Mouse (Mus musculus) heart, embryonic 14.5 days (tissue): ENCODE measurements at regions not wholly inside any gene's neighbourhood (a gene's known extent, or its start where the extent isn't known, plus 50 kb on each side); places are given as distances from the start of the nearest gene placed in this dataset.

Experiments used
- ATAC-seq: fragments of 200-750 bp; cut with Nextera tagmentation; 2 replicates; pipeline ENCODE4 v1.8.0; 2017; ENCODE audit warnings: low read depth, moderate TSS enrichment; ENCODE audit not compliant: insufficient number of reproducible peaks, insufficient read depth, low FRiP score
- H3K27ac ChIP-seq, 2 experiments: fragments of 200-500 bp in 1 of 2; fragments of 300-500 bp in 1 of 2; sonication (generic) in 1 of 2; replicated peaks in 1 of 2; 2 replicates each; pipeline ENCODE4 v1.5.1; 2012 to 2014; ENCODE audit warnings: low read depth in 2 of 2, low read length in 2 of 2, control low read depth in 1 of 2, mild to moderate bottlenecking in 1 of 2, mixed read lengths in 1 of 2; ENCODE audit not compliant: control insufficient read depth in 1 of 2, insufficient read depth in 1 of 2
- H3K27me3 ChIP-seq: fragments of 300-500 bp; sonication (generic); 2 replicates; pipeline ENCODE4 v1.6.1; 2014; ENCODE audit warnings: mild to moderate bottlenecking, low read length, control low read depth; ENCODE audit not compliant: control insufficient read depth, insufficient read depth
- H3K36me3 ChIP-seq: fragments of 300-500 bp; sonication (generic); 2 replicates; pipeline ENCODE4 v1.6.1; 2014; ENCODE audit warnings: mild to moderate bottlenecking, control low read depth, low read length, mixed read lengths; ENCODE audit not compliant: control insufficient read depth, insufficient read depth
- H3K4me1 ChIP-seq, 2 experiments: fragments of 200-500 bp in 1 of 2; fragments of 300-500 bp in 1 of 2; sonication (generic) in 1 of 2; 2 replicates each; pipeline ENCODE4 v1.6.1; 2012 to 2014; ENCODE audit warnings: low read length in 2 of 2, control low read depth in 1 of 2, mixed read lengths in 1 of 2; ENCODE audit not compliant: control insufficient read depth in 2 of 2, insufficient read depth in 2 of 2
- H3K4me2 ChIP-seq: fragments of 300-500 bp; sonication (generic); 2 replicates; pipeline ENCODE4 v1.6.1; 2014; ENCODE audit warnings: mild to moderate bottlenecking, low read length
- H3K4me3 ChIP-seq, 2 experiments: fragments of 200-500 bp in 1 of 2; fragments of 300-500 bp in 1 of 2; sonication (generic) in 1 of 2; 2 replicates each; pipeline ENCODE4 v1.5.1; 2012 to 2014; ENCODE audit warnings: low read length in 2 of 2, mild to moderate bottlenecking in 2 of 2, control low read depth in 1 of 2, low read depth in 1 of 2, moderate library complexity in 1 of 2; ENCODE audit not compliant: control insufficient read depth in 1 of 2, insufficient read depth in 1 of 2
- H3K9ac ChIP-seq: fragments of 300-500 bp; sonication (generic); 2 replicates; pipeline ENCODE4 v1.6.1; 2014; ENCODE audit warnings: mild to moderate bottlenecking, low read length
- H3K9me3 ChIP-seq: fragments of 300-500 bp; sonication (generic); 2 replicates; pipeline ENCODE4 v1.6.1; 2016; ENCODE audit warnings: low read length, control low read depth; ENCODE audit not compliant: control insufficient read depth
- WGBS: fragments of 180-500 bp; shearing (Covaris S2); extraction: QIAGEN DNeasy Blood & Tissue Kit; methylation state at CpG from one replicate; pipeline ENCODE4 v1.1.7; 2014; 5-methylcytosine and 5-hydroxymethylcytosine counted together

GRCm38 (mm10) chr13:83154626-83155124 is 349.2 kb upstream of the Mef2c start:
- Histone ChIP-seq H3K4me2 (no peak overlapping the region), H3K4me1 (no peaks in the 10 kb centered on the region), H3K9me3 (no peaks in the 10 kb centered on the region), H3K9ac (no peak overlapping the region), H3K27ac (no peak overlapping the region), H3K27me3 (no peaks in the 10 kb centered on the region), H3K36me3 (no peaks in the 10 kb centered on the region), H3K4me3 (no peak overlapping the region)
- no peak for ATAC-seq
- WGBS = 59% methylated on average over 1 of the region's 1 CpGs

GRCm38 (mm10) chr13:83159969-83160368 is 343.9 kb upstream of the Mef2c start:
- Histone ChIP-seq H3K27me3 (no peaks in the 10 kb centered on the region), H3K9me3 (no peaks in the 10 kb centered on the region), H3K27ac (no peak overlapping the region)

GRCm38 (mm10) chr13:83162761-83163160 is 341.1 kb upstream of the Mef2c start:
- WGBS = 87% methylated on average over 4 of the region's 4 CpGs
- no peaks in the 10 kb centered on the region for H3K4me1 ChIP-seq
- no peak overlapping the region for H3K4me2 ChIP-seq
- no peaks in the 10 kb centered on the region for H3K9me3 ChIP-seq
- no peak for ATAC-seq
- no peaks in the 10 kb centered on the region for H3K36me3 ChIP-seq
- H3K4me3 ChIP-seq = no peak overlapping the region
- H3K27me3 ChIP-seq = no peaks in the 10 kb centered on the region
- H3K9ac ChIP-seq = no peak overlapping the region
- H3K27ac ChIP-seq = no peak overlapping the region

More at GRCm38 (mm10) chr13:83159969-83160368, 343.9 kb upstream of the Mef2c start:
- no peak overlapping the region for H3K9ac ChIP-seq
- ATAC-seq = no peak
- WGBS = 57% methylated on average over 2 of the region's 2 CpGs
- no peak overlapping the region for H3K4me3 ChIP-seq
- no peaks in the 10 kb centered on the region for H3K4me1 ChIP-seq
- no peaks in the 10 kb centered on the region for H3K36me3 ChIP-seq
- no peak overlapping the region for H3K4me2 ChIP-seq

GRCm38 (mm10) chr13:83175086-83175485 is 328.7 kb upstream of the Mef2c start:
- H3K27me3 ChIP-seq = no peaks in the 10 kb centered on the region
- no peaks in the 10 kb centered on the region for H3K9me3 ChIP-seq
- H3K27ac ChIP-seq = no peak overlapping the region
- H3K4me1 ChIP-seq = no peaks in the 10 kb centered on the region
- WGBS = 68% methylated on average over 2 of the region's 2 CpGs
- no peaks in the 10 kb centered on the region for H3K36me3 ChIP-seq
- no peak overlapping the region for H3K4me3 ChIP-seq
- H3K4me2 ChIP-seq = no peak overlapping the region
- ATAC-seq = no peak
- H3K9ac ChIP-seq = no peak overlapping the region

- no peak for ATAC-seq
- no peaks in the 10 kb centered on the region for H3K36me3 ChIP-seq
- H3K4me3 ChIP-seq = no peak overlapping the region
- 0 out of 2 replicates have a peak, but pooled peaks cover 2% of the 10 kb centered on the region for H3K9me3 ChIP-seq
- no peaks in the 10 kb centered on the region for H3K27me3 ChIP-seq
- H3K9ac ChIP-seq = no peak overlapping the region
- no peaks in the 10 kb centered on the region for H3K4me1 ChIP-seq
- 82% methylated on average over 3 of the region's 3 CpGs for WGBS
- H3K4me2 ChIP-seq = no peak overlapping the region
- H3K27ac ChIP-seq = no peak overlapping the region
Measured at GRCm38 (mm10) chr13:83201931-83202671, 301.7 kb upstream of the Mef2c start.

GRCm38 (mm10) chr13:83206622-83207021 is 297.2 kb upstream of the Mef2c start:
- Histone ChIP-seq H3K4me3 (no peak overlapping the region), H3K4me2 (no peak overlapping the region), H3K9me3 (0 out of 2 replicates have a peak, but pooled peaks cover 2% of the 10 kb centered on the region), H3K27ac (no peak overlapping the region), H3K4me1 (no peaks in the 10 kb centered on the region), H3K27me3 (no peaks in the 10 kb centered on the region), H3K36me3 (no peaks in the 10 kb centered on the region), H3K9ac (no peak overlapping the region)
- 69% methylated on average over 1 of the region's 1 CpGs for WGBS
- no peak for ATAC-seq

- 48% methylated on average over 4 of the region's 4 CpGs for WGBS
- Histone ChIP-seq H3K27me3 (no peaks in the 10 kb centered on the region), H3K9ac (no peak overlapping the region), H3K4me1 (no peaks in the 10 kb centered on the region), H3K4me3 (no peak overlapping the region), H3K4me2 (no peak overlapping the region), H3K27ac (no peak overlapping the region), H3K9me3 (0 out of 2 replicates have a peak, but pooled peaks cover 2% of the 10 kb centered on the region), H3K36me3 (no peaks in the 10 kb centered on the region)
- ATAC-seq = no peak
Measured at GRCm38 (mm10) chr13:83207513-83207912, 296.3 kb upstream of the Mef2c start.

- no peak overlapping the region for H3K9ac ChIP-seq
- no peaks in the 10 kb centered on the region for H3K27me3 ChIP-seq
- no peak for ATAC-seq
- no peaks in the 10 kb centered on the region for H3K4me1 ChIP-seq
- no peak overlapping the region for H3K4me3 ChIP-seq
- 77% methylated on average over 5 of the region's 5 CpGs for WGBS
- 0 out of 2 replicates have a peak, but pooled peaks cover 2% of the 10 kb centered on the region for H3K9me3 ChIP-seq
- no peak overlapping the region for H3K27ac ChIP-seq
- H3K36me3 ChIP-seq = no peaks in the 10 kb centered on the region
- H3K4me2 ChIP-seq = no peak overlapping the region
Measured at GRCm38 (mm10) chr13:83208111-83208510, 295.7 kb upstream of the Mef2c start.
